Mouse (Mus musculus): ENCODE measurements around the gene Tespa1. TPM values are rescaled to one million over a fixed set of nuclear protein-coding genes. Genes with fewer than 3 reads are reported as not detected.
"Not testable (repeated sequence)": the region's sequence is repeated elsewhere in the genome, so short reads cannot be mapped to it uniquely, and the experiment has no call there.

The Tespa1 gene
- 0.73 and 5.4 TPM in 2 replicates for polyA plus RNA-seq (2015; fragmentation: Nextera tagmentation; extraction: Ambion mirVana)

DNA sequence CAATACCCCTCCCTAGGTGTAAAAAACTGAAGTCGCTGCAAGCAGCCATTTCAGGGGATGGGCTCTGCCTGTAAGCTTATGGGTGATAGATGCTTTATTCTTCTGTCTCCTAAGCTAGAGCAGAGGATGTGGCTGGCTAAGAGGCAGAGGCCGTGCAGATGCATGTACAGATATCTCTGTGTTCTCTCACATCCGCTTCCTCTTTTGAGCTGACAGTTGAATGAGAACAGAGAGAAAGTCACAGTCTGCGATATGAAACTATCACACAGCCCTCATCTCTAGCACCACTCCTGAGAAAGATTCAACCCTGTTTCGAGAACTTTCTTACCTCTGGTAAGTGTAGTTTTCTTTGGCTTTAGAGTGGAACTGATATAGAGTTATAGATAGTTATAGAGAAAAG lies at the start of gene Tespa1:
Tespa1 (plus strand) TSS at position 234 of the 400 bp plus-strand sequence.
- no peaks in the 10 kb centered on the region for H3K9me3 ChIP-seq (replicated peaks)
- H3K4me2 ChIP-seq: no peak within 1 kb of the TSS
- H3K9ac ChIP-seq: no peak within 1 kb of the TSS
- H3K27ac ChIP-seq: no peak within 1 kb of the TSS
- no peaks in the 10 kb centered on the region for H3K4me1 ChIP-seq (replicated peaks)
- no peaks in the 10 kb centered on the region for H3K36me3 ChIP-seq
- no peak within 1 kb of the TSS for H3K4me3 ChIP-seq
- no peaks in the 10 kb centered on the region for H3K27me3 ChIP-seq
- WGBS: 55% methylated on average over 5 of the region's 5 CpGs
- ATAC-seq (replicated peaks; ENCODE audit: insufficient number of reproducible peaks, insufficient read depth, low FRiP score, low read depth): peak; percentile 35; the same call in 1 of the 2 replicates

DNA sequence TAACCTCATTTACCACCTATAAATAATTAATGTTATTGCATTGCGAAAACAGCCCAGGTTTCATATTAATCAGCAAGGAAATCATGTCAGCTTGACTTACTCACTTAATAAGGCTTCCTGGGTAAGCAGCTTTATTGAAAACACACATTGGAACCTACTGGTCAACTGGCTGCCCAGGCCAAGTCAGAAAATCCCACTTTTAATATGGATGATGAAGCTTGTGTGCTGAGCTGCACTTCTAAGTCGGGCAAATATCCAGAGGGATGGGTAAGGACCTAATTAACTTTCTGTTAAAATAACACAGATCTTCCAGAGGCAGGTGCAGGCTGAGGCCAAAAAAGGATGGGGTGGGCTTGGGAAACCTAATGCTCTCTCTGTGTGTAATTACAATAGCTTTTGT lies 46.9 kb upstream of the Tespa1 start:
- H3K4me1 ChIP-seq (replicated peaks): no peaks in the 10 kb centered on the region
- H3K9ac ChIP-seq: no peak overlapping the region
- no peak overlapping the region for H3K27ac ChIP-seq
- ATAC-seq (replicated peaks; ENCODE audit: insufficient number of reproducible peaks, insufficient read depth, low FRiP score, low read depth): no peak
- H3K9me3 ChIP-seq (replicated peaks): no peaks in the 10 kb centered on the region
- WGBS: 60% methylated on average over 2 of the region's 2 CpGs
- H3K4me3 ChIP-seq: no peak overlapping the region
- no peak overlapping the region for H3K4me2 ChIP-seq
- no peaks in the 10 kb centered on the region for H3K27me3 ChIP-seq
- no peaks in the 10 kb centered on the region for H3K36me3 ChIP-seq

DNA sequence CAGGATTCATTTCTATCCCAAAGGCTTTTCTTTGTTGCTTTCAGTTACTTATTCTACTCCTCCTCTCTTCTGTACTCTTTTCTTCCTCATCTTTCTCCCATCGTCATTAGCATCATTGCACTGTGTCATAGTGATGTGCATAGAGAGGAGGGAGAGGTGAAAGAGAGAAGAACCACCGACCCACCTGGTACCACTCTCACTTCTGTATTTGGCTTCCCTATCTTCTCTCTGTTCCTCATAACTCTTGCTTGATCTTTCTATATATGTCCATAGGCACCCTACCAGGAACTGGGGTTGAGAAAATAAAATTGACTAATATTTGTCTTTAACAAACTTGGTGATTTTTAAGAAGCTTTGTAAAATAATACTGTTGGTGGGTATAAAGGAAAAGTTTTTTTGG lies 46.2 kb upstream of the Tespa1 start:
- no peak overlapping the region for H3K9ac ChIP-seq
- H3K4me1 ChIP-seq (replicated peaks): no peaks in the 10 kb centered on the region
- H3K4me3 ChIP-seq: no peak overlapping the region
- no peak overlapping the region for H3K27ac ChIP-seq
- no peaks in the 10 kb centered on the region for H3K36me3 ChIP-seq
- H3K4me2 ChIP-seq: no peak overlapping the region
- no peaks in the 10 kb centered on the region for H3K27me3 ChIP-seq
- 57% methylated on average over 2 of the region's 2 CpGs for WGBS
- H3K9me3 ChIP-seq (replicated peaks): no peaks in the 10 kb centered on the region
- no peak for ATAC-seq (replicated peaks; ENCODE audit: insufficient number of reproducible peaks, insufficient read depth, low FRiP score, low read depth)

DNA sequence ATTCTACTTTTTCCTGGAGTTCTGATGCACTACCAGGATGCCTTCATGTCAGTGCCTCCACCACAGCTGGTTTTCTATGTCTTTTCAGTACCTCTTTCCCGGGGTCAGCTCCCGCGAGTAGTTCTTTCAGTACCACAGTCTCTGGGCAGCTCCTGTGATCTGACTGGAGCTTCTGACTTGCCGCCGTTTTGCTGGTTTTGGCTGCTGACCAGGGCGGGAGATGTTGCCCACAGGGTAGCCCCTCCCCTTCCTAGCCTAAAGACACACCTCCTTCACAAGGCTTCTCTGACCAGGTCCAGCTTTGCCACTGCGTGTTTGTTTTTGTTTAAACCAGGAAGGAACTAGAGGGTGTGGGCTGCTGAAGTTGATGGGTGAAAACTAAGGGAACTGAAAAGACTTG lies 42.6 kb upstream of the Tespa1 start, which contains the start of gene Neurod4:
Neurod4 (minus strand) TSS at position 175 of the 400 bp plus-strand sequence.
- peak; percentile 39; the same call in 1 of the 2 replicates for ATAC-seq (replicated peaks; ENCODE audit: insufficient number of reproducible peaks, insufficient read depth, low FRiP score, low read depth)
- H3K9ac ChIP-seq: no peak within 1 kb of the TSS
- no peaks in the 10 kb centered on the region for H3K4me1 ChIP-seq (replicated peaks)
- H3K4me2 ChIP-seq: no peak within 1 kb of the TSS
- no peaks in the 10 kb centered on the region for H3K36me3 ChIP-seq
- H3K9me3 ChIP-seq (replicated peaks): no peaks in the 10 kb centered on the region
- H3K27ac ChIP-seq: no peak within 1 kb of the TSS
- H3K27me3 ChIP-seq: no peaks in the 10 kb centered on the region
- WGBS: under 1% methylated on average over 7 of the region's 7 CpGs
- no peak within 1 kb of the TSS for H3K4me3 ChIP-seq

DNA sequence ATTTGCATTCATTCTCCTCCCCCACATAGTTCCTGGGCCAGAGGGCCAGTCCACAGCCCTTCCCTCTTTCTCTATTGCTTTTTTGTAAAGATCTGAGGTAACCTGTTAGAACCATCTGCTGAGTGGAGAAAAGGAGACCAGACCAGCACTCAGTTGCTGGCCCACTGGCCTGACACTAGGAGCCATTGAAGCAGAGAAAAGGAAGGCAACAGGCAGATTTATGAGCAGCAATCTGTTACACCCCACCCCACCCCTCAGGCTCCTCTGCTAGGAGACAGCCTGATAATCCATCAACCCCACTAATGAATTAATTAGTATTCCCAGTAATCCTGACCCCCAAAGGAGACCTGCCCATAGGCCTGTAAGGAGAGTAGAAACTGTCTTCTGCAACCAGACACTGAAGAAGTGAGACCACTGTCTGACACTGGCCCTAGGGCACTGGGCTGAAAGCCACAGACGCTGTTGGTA lies 40.7 kb upstream of the Tespa1 start:
- WGBS: 47% methylated on average over 1 of the region's 1 CpGs
- H3K36me3 ChIP-seq: no peaks in the 10 kb centered on the region
- H3K4me3 ChIP-seq: no peak overlapping the region
- H3K27me3 ChIP-seq: no peaks in the 10 kb centered on the region
- H3K9ac ChIP-seq: no peak overlapping the region
- no peaks in the 10 kb centered on the region for H3K9me3 ChIP-seq (replicated peaks)
- H3K4me2 ChIP-seq: no peak overlapping the region
- H3K27ac ChIP-seq: no peak overlapping the region
- no peak for ATAC-seq (replicated peaks; ENCODE audit: insufficient number of reproducible peaks, insufficient read depth, low FRiP score, low read depth)
- no peaks in the 10 kb centered on the region for H3K4me1 ChIP-seq (replicated peaks)

DNA sequence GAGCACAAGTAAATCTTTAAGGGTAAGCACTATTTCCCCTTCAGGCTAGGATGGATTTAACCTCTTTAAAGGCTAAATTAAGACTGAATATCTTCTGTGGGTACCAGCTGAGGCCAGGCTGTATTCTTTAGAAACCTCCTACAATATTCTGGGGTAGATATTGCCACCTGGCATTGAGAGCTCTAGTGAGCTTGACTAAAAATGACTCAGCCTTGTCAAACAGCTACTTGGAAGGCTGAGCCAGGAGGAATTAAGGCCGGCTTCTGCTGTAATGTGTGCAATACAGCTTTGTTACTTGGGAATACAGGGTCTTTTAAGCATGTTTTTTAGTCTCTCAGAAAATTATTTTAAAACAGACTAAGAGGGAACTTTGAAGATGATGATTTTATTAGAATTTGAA lies 35.5 kb upstream of the Tespa1 start:
- H3K4me2 ChIP-seq: no peak overlapping the region
- 64% methylated on average over 1 of the region's 1 CpGs for WGBS
- no peaks in the 10 kb centered on the region for H3K4me1 ChIP-seq (replicated peaks)
- H3K9me3 ChIP-seq (replicated peaks): no peaks in the 10 kb centered on the region
- ATAC-seq (replicated peaks; ENCODE audit: insufficient number of reproducible peaks, insufficient read depth, low FRiP score, low read depth): no peak
- H3K4me3 ChIP-seq: no peak overlapping the region
- no peaks in the 10 kb centered on the region for H3K27me3 ChIP-seq
- no peak overlapping the region for H3K27ac ChIP-seq
- H3K36me3 ChIP-seq: no peaks in the 10 kb centered on the region
- H3K9ac ChIP-seq: no peak overlapping the region

DNA sequence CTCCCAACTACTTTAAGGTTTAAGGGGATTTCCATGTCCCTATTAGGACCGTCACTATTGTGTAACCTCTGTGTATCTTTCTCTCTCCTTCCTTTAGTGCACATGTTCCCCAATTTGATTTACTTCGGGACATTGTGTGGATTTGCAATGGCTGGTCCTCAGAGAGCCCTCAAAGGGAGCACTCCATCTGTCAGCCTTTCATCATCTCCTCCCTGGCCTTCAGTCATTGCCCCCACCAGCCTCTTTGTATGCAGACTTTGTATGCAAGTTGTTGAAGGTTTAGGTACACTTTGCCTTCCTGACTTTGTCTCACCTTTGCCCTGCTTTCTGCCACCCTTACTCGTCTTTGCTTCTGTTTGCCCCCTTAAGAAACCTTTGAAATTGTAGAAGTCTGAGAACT lies 34.7 kb upstream of the Tespa1 start:
- H3K4me1 ChIP-seq (replicated peaks): no peaks in the 10 kb centered on the region
- H3K4me3 ChIP-seq: no peak overlapping the region
- H3K27ac ChIP-seq: no peak overlapping the region
- H3K9me3 ChIP-seq (replicated peaks): no peaks in the 10 kb centered on the region
- ATAC-seq (replicated peaks; ENCODE audit: insufficient number of reproducible peaks, insufficient read depth, low FRiP score, low read depth): no peak
- H3K4me2 ChIP-seq: no peak overlapping the region
- no peak overlapping the region for H3K9ac ChIP-seq
- no peaks in the 10 kb centered on the region for H3K36me3 ChIP-seq
- H3K27me3 ChIP-seq: no peaks in the 10 kb centered on the region
- 47% methylated on average over 3 of the region's 3 CpGs for WGBS

DNA sequence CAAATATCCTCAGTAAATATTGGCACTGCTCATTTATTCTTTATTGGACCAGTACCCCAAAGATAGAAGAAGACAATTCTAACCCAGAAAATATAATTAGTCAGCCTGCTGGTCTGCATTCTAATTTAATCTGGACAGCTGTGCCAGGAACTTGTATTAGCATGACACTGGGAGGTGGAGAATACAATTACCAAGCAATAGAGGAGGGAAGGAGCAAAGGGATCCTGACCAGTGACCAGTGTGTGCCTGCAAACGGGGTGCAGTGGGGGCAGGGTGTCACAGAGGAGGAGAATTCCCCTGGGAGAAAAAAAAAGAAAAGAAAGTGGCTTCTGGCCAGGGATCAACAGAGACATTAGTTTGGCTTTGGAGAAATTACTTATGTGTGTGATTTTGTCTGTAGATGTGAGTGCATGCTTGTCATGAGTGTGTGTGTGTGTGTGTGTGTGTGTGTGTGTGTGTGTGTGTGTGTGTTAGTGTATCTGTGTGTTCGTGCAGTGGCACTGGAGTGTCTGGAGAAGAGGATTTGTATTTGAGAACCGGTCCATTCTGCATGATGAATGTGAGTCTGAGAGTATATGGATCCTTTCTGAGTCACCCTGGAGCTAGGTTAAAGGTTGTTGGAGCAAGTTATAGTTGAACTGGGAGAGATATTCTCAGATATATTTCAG lies 28.8 kb upstream of the Tespa1 start:
- Histone ChIP-seq H3K4me1 (replicated peaks) (no peaks in the 10 kb centered on the region), H3K4me2 (no peak overlapping the region), H3K4me3 (no peak overlapping the region), H3K9me3 (replicated peaks) (no peaks in the 10 kb centered on the region), H3K27ac (no peak overlapping the region), H3K27me3 (no peaks in the 10 kb centered on the region), H3K9ac (no peak overlapping the region), H3K36me3 (no peaks in the 10 kb centered on the region)
- 21% methylated on average over 3 of the region's 3 CpGs for WGBS
- ATAC-seq (replicated peaks; ENCODE audit: insufficient number of reproducible peaks, insufficient read depth, low FRiP score, low read depth): no peak

DNA sequence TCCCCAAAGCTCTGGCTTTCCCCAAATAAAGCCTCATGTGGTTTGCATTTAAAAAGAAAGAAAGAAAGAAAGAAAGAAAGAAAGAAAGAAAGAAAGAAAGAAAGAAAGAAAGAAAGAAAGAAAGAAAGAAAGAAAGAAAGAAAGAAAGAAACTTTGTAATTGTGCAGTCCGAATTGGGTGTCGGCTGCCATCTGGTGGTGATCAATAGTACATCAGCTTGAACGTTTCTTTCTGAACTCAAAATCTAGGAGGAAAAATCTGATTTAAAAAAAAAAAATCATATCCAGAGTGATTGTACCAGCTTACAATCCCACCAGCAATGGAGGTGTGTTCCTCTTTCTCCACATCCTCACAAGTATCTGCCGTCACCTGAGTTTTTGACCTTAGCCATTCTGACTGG lies 23.9 kb upstream of the Tespa1 start:
- not testable (repeated sequence) for ATAC-seq (replicated peaks; ENCODE audit: insufficient number of reproducible peaks, insufficient read depth, low FRiP score, low read depth); H3K36me3 ChIP-seq; H3K4me2 ChIP-seq; H3K9ac ChIP-seq; H3K4me3 ChIP-seq; H3K4me1 ChIP-seq (replicated peaks); H3K27me3 ChIP-seq; H3K27ac ChIP-seq; H3K9me3 ChIP-seq (replicated peaks)
- WGBS: 15% methylated on average over 4 of the region's 4 CpGs

DNA sequence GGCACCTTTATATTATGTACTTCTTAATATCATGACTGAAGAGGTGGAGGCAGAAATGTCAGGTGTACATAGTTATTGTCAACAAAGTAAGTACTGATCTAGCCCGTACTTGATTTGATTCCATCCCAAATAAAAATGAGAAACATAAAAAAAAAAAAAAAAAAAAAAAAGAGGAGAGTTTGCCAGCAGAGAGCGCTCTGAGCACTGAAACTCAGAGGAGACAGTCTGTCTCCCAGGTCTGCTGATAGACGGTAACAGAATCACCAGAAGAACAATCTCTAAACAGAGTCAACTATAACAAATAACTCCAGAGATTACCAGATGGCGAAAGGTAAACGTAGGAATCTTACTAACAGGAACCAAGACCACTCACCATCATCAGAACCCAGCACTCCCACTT lies 18.5 kb upstream of the Tespa1 start:
- not testable (repeated sequence) for H3K27ac ChIP-seq; H3K9me3 ChIP-seq (replicated peaks); H3K4me3 ChIP-seq; ATAC-seq (replicated peaks; ENCODE audit: insufficient number of reproducible peaks, insufficient read depth, low FRiP score, low read depth); H3K36me3 ChIP-seq; H3K4me1 ChIP-seq (replicated peaks); H3K27me3 ChIP-seq; H3K9ac ChIP-seq; H3K4me2 ChIP-seq
- 74% methylated on average over 4 of the region's 5 CpGs for WGBS

DNA sequence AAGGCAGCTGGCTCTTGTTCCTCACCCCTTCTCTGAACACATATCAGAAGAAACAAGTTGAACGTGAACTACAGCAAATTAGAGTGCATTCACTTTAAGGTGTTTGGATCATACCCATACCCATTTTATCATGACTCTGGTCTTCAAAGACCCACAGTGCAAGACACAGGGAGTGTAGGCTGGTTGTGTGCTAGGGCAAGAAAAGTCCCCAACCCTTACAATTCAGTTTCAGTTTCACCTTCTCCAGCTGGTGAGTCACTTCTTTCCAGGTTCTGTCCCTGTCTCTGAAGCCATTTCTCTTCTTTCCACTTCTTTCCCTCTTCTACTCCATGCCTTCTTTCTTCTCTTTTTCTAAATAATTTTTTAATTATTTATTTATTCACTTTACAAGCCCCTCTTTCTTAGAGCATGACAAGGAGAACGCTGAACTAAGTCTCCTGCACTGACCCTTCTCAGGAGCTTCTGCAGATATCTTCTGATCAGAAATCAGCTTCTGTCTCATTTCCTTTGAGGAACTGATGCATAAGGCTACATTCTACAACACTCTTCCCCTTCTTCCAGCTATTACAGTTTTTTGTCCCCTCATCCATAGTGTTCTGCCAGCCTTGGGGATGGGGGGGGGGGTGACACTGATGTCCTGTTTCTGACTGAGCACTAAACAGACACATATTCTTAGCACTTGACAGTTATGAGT lies 11.0 kb upstream of the Tespa1 start:
- H3K27ac ChIP-seq: no peak overlapping the region
- H3K9me3 ChIP-seq (replicated peaks): no peaks in the 10 kb centered on the region
- no peak overlapping the region for H3K9ac ChIP-seq
- no peak for ATAC-seq (replicated peaks; ENCODE audit: insufficient number of reproducible peaks, insufficient read depth, low FRiP score, low read depth)
- H3K36me3 ChIP-seq: no peaks in the 10 kb centered on the region
- WGBS: 74% methylated on average over 2 of the region's 2 CpGs
- H3K4me3 ChIP-seq: no peak overlapping the region
- H3K27me3 ChIP-seq: no peaks in the 10 kb centered on the region
- H3K4me1 ChIP-seq (replicated peaks): no peaks in the 10 kb centered on the region
- no peak overlapping the region for H3K4me2 ChIP-seq

DNA sequence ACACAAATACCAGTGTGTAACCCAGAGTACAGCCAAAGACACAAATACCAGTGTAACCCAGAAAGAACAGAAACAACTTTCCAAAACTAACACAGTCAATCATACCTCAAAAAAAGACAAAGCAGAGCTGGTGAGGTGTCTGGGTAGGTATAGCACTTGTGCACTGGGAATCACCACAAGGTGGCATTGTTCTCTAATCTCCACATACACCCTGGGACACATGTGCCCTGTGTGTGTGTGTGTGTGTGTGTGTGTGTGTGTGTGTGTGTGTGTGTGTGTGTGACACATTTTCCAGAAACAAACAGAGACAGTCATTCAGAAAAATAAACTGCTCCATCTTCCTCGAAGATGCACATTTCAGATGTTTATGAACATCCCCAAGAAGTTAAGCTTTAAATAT lies 9.1 kb upstream of the Tespa1 start:
- no peak for ATAC-seq (replicated peaks; ENCODE audit: insufficient number of reproducible peaks, insufficient read depth, low FRiP score, low read depth)

More for the DNA sequence above, 9.1 kb upstream of the Tespa1 start:
- H3K9ac ChIP-seq: no peak overlapping the region
- H3K27ac ChIP-seq: no peak overlapping the region
- H3K27me3 ChIP-seq: no peaks in the 10 kb centered on the region
- H3K36me3 ChIP-seq: no peaks in the 10 kb centered on the region
- H3K4me1 ChIP-seq (replicated peaks): no peaks in the 10 kb centered on the region
- no peaks in the 10 kb centered on the region for H3K9me3 ChIP-seq (replicated peaks)
- 58% methylated on average over 1 of the region's 1 CpGs for WGBS
- no peak overlapping the region for H3K4me2 ChIP-seq
- no peak overlapping the region for H3K4me3 ChIP-seq
